Mouse (Mus musculus) neural tube, embryonic 10.5 days (tissue): ENCODE results near the gene Gtf2ird2.

ENCODE experiments used
- DNase-seq: peaks from one replicate; pipeline ENCODE4 v3.0.0-alpha.2; 2017; ENCODE audit warnings: low spot score; ENCODE audit errors: extremely low spot score

Gtf2ird2 gene

GRCm38 (mm10) chr5:134182735-134183134, 1.1 kb upstream of the Gtf2ird2 start:
- DNase-seq: no peak

- DNase-seq: no peak
These were observed 657 bp upstream of the Gtf2ird2 start for GRCm38 (mm10) chr5:134183162-134183561.

- DNase-seq: no peak
These were observed 2.2 kb downstream of the Gtf2ird2 start for GRCm38 (mm10) chr5:134186059-134186458.

- DNase-seq: peak; percentile 70
These were observed 3.3 kb downstream of the Gtf2ird2 start for GRCm38 (mm10) chr5:134186961-134187731.

- no peak for DNase-seq
These were observed 4.8 kb downstream of the Gtf2ird2 start for GRCm38 (mm10) chr5:134188571-134188970.

- no peak for DNase-seq
These were observed 9.8 kb downstream of the Gtf2ird2 start for GRCm38 (mm10) chr5:134193664-134194063.

- no peak for DNase-seq
These were observed 22.9 kb downstream of the Gtf2ird2 start for GRCm38 (mm10) chr5:134206721-134207120.

- no peak for DNase-seq
These were observed 26.2 kb downstream of the Gtf2ird2 start for GRCm38 (mm10) chr5:134209931-134210554.

GRCm38 (mm10) chr5:134214021-134214806, 30.4 kb downstream of the Gtf2ird2 start:
- DNase-seq: no peak

- no peak for DNase-seq
These were observed 34.1 kb downstream of the Gtf2ird2 start for GRCm38 (mm10) chr5:134217900-134218299.

GRCm38 (mm10) chr5:134221278-134221677, 37.5 kb downstream of the Gtf2ird2 start:
- no peak for DNase-seq

- DNase-seq: no peak
These were observed 37.9 kb downstream of the Gtf2ird2 start for GRCm38 (mm10) chr5:134221708-134222150.

- DNase-seq: no peak
These were observed 41.5 kb downstream of the Gtf2ird2 start for GRCm38 (mm10) chr5:134225110-134225901.

- DNase-seq: no peak
These were observed 43.1 kb downstream of the Gtf2ird2 start for GRCm38 (mm10) chr5:134226946-134227345.

GRCm38 (mm10) chr5:134227574-134228248, 43.9 kb downstream of the Gtf2ird2 start:
- peak; percentile 54 for DNase-seq

GRCm38 (mm10) chr5:134228249-134228638, 44.4 kb downstream of the Gtf2ird2 start:
- no peak for DNase-seq

- no peak for DNase-seq
These were observed 45.6 kb downstream of the Gtf2ird2 start, which contains the start of gene Ncf1 for GRCm38 (mm10) chr5:134229391-134229790. TSS of gene Ncf1 (minus strand) at chr5:134229625.

- DNase-seq: no peak
These were observed 47.6 kb downstream of the Gtf2ird2 start for GRCm38 (mm10) chr5:134231376-134231775.

- DNase-seq: no peak
These were observed 48.3 kb downstream of the Gtf2ird2 start for GRCm38 (mm10) chr5:134232111-134232510.

GRCm38 (mm10) chr5:134232568-134232967, 48.7 kb downstream of the Gtf2ird2 start:
- no peak for DNase-seq
